Mouse (Mus musculus) liver, postnatal 0 days (tissue): ENCODE data around the gene Ppp2r2c. TPM values are rescaled to one million over a fixed set of nuclear protein-coding genes. Genes with fewer than 3 reads are reported as not detected.

Experiments
- ATAC-seq: fragments of 200-750 bp; cut with Nextera tagmentation; 2 replicates; pipeline ENCODE4 v1.8.0; 2017; ENCODE audit warnings: mild to moderate bottlenecking, moderate library complexity
- DNase-seq: peaks from one replicate; pipeline ENCODE4 v3.0.0-alpha.2; 2016
- H3K27ac ChIP-seq: fragments of 300-500 bp; sonication (generic); 2 replicates; pipeline ENCODE4 v1.5.1; 2014; ENCODE audit warnings: antibody characterized with exemption, moderate library complexity, mild to moderate bottlenecking, low read depth
- H3K27me3 ChIP-seq: fragments of 300-500 bp; sonication (generic); 2 replicates; pipeline ENCODE4 v1.6.1; 2014; ENCODE audit warnings: low read length, control low read depth, mixed read lengths; ENCODE audit not compliant: insufficient read depth
- H3K36me3 ChIP-seq: fragments of 300-500 bp; sonication (generic); replicated peaks from 2 replicates; pipeline ENCODE4 v1.6.1; 2014; ENCODE audit warnings: mild to moderate bottlenecking, control low read depth, low read length, moderate library complexity, mixed read lengths; ENCODE audit not compliant: insufficient read depth
- H3K4me1 ChIP-seq: fragments of 300-500 bp; sonication (generic); 2 replicates; pipeline ENCODE4 v1.6.1; 2014; ENCODE audit warnings: antibody characterized with exemption, mild to moderate bottlenecking, control low read depth; ENCODE audit not compliant: insufficient read depth
- H3K4me2 ChIP-seq: fragments of 300-500 bp; sonication (generic); 2 replicates; pipeline ENCODE4 v1.6.1; 2014; ENCODE audit warnings: low read depth, mild to moderate bottlenecking, low read length, moderate library complexity, mixed read lengths
- H3K4me3 ChIP-seq: fragments of 300-500 bp; sonication (generic); 2 replicates; pipeline ENCODE4 v1.5.1; 2014; ENCODE audit warnings: low read depth, low read length
- H3K9ac ChIP-seq: fragments of 300-500 bp; sonication (generic); replicated peaks from 2 replicates; pipeline ENCODE4 v1.6.1; 2014; ENCODE audit warnings: mild to moderate bottlenecking, moderate library complexity
- H3K9me3 ChIP-seq: fragments of 300-500 bp; sonication (generic); 2 replicates; pipeline ENCODE4 v1.6.1; 2016; ENCODE audit warnings: mild to moderate bottlenecking, control low read depth, low read length, mixed read lengths
- CTCF ChIP-seq: sonication (generic); IDR thresholded peaks from 2 replicates; pipeline ENCODE4 v1.5.1; 2016; ENCODE audit warnings: antibody characterized with exemption, low read depth
- EP300 ChIP-seq: IDR thresholded peaks from 2 replicates; pipeline ENCODE4 v1.6.1; 2016; ENCODE audit warnings: antibody characterized with exemption, low read depth, mild to moderate bottlenecking
- WGBS: fragments of 180-500 bp; shearing (Covaris S2); extraction: QIAGEN DNeasy Blood & Tissue Kit; methylation state at CpG from one replicate; pipeline ENCODE4 v1.1.7; 2014; ENCODE audit not compliant: insufficient replicate concordance; 5-methylcytosine and 5-hydroxymethylcytosine counted together
- polyA plus RNA-seq: library from polyadenylated mRNA; unstranded; fragments of >200 nt; fragmentation: Nextera tagmentation; extraction: Ambion mirVana; gene quantifications from 2 replicates; pipeline ENCODE4 v1.2.1, GENCODE M21; 2015

Ppp2r2c gene
- polyA plus RNA-seq, 1 experiment from 2014 or later: not detected

DNA sequence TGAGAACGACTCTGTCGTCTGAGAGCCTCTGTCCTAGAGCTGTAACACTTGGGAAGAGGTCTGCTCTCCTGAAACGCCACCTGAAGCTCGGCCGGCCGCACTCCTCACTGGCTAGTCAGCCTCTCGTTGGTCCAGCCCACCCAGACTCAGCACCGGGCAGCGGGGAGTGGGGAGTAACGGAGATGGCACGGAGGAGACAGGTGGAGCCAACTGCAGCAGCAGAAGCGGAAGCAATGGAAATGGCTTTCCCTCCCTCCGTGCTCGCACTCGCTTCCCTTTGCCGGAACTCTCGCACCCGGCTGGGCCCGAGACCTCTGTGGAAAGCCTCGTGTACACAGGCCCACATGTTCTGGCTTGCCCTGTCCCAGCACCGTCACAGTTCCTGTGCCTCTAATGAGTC is 41.2 kb downstream of the Ppp2r2c start:
- TF ChIP-seq EP300 (no peak), CTCF (no peak)
- H3K9ac ChIP-seq: no peak overlapping the region
- H3K27me3 ChIP-seq: no peaks in the 10 kb centered on the region
- DNase-seq (no peak), ATAC-seq (no peak)
- H3K4me1 ChIP-seq: no peaks in the 10 kb centered on the region
- no peaks in the 10 kb centered on the region for H3K36me3 ChIP-seq
- WGBS: 76% methylated on average over 21 of the region's 21 CpGs
- H3K9me3 ChIP-seq: no peaks in the 10 kb centered on the region
- H3K4me3 ChIP-seq: no peak overlapping the region
- H3K27ac ChIP-seq: no peak overlapping the region
- no peak overlapping the region for H3K4me2 ChIP-seq

- Histone ChIP-seq H3K27ac (no peak overlapping the region), H3K4me3 (no peak overlapping the region), H3K9ac (no peak overlapping the region), H3K4me2 (no peak overlapping the region), H3K4me1 (no peaks in the 10 kb centered on the region), H3K36me3 (no peaks in the 10 kb centered on the region), H3K9me3 (no peaks in the 10 kb centered on the region), H3K27me3 (no peaks in the 10 kb centered on the region)
- TF ChIP-seq EP300 (no peak), CTCF (no peak)
- DNase-seq (no peak), ATAC-seq (no peak)
- 22% methylated on average over 7 of the region's 7 CpGs for WGBS
These were observed 42.7 kb downstream of the Ppp2r2c start for GRCm38 (mm10) chr5:36910980-36911379.

- Histone ChIP-seq H3K27me3 (no peaks in the 10 kb centered on the region), H3K36me3 (no peaks in the 10 kb centered on the region), H3K4me1 (no peaks in the 10 kb centered on the region), H3K9ac (no peak overlapping the region), H3K27ac (no peak overlapping the region), H3K9me3 (no peaks in the 10 kb centered on the region), H3K4me3 (no peak overlapping the region), H3K4me2 (no peak overlapping the region)
- DNase-seq (no peak), ATAC-seq (no peak)
- 57% methylated on average over 11 of the region's 11 CpGs for WGBS
- TF ChIP-seq CTCF (no peak), EP300 (no peak)
These were observed 43.5 kb downstream of the Ppp2r2c start for GRCm38 (mm10) chr5:36911759-36912352.

GRCm38 (mm10) chr5:36912602-36913310 is 44.4 kb downstream of the Ppp2r2c start:
- Histone ChIP-seq H3K4me3 (no peak overlapping the region), H3K9me3 (no peaks in the 10 kb centered on the region), H3K27ac (no peak overlapping the region), H3K4me1 (no peaks in the 10 kb centered on the region), H3K9ac (no peak overlapping the region), H3K27me3 (no peaks in the 10 kb centered on the region), H3K4me2 (no peak overlapping the region), H3K36me3 (no peaks in the 10 kb centered on the region)
- no peak for TF ChIP-seq CTCF
- no peak for TF ChIP-seq EP300
- WGBS: 57% methylated on average over 14 of the region's 14 CpGs
- ATAC-seq: no peak
- DNase-seq: no peak

GRCm38 (mm10) chr5:36915256-36915655 is 46.9 kb downstream of the Ppp2r2c start:
- Histone ChIP-seq H3K27ac (no peak overlapping the region), H3K9ac (no peak overlapping the region), H3K36me3 (no peaks in the 10 kb centered on the region), H3K4me2 (no peak overlapping the region), H3K4me1 (no peaks in the 10 kb centered on the region), H3K27me3 (no peaks in the 10 kb centered on the region), H3K9me3 (no peaks in the 10 kb centered on the region), H3K4me3 (no peak overlapping the region)
- no peak for DNase-seq
- ATAC-seq: no peak
- no peak for TF ChIP-seq EP300
- TF ChIP-seq CTCF: no peak
- 72% methylated on average over 3 of the region's 3 CpGs for WGBS

DNA sequence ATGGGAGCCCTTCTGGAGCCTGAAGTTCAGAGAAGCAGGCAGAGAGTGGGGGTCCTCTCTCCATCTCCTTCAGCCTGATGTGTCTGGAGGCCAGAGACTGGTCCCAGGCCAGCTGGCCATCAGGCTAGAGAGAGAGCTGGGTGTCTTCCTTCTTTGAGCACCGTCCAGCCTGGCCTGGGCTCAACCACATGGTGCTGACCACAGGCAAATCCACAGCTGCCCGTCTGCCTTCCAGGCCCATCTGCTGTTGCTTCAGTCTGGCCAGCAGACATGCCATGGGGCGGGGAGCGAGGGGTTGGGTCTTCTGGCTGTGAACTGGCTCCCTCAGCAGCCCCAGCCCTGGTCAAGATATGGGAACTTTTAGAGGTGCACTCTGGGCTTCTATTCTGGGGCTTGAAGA is 48.3 kb downstream of the Ppp2r2c start:
- Histone ChIP-seq H3K4me2 (no peak overlapping the region), H3K27me3 (no peaks in the 10 kb centered on the region), H3K4me3 (no peak overlapping the region), H3K27ac (no peak overlapping the region), H3K4me1 (no peaks in the 10 kb centered on the region), H3K9me3 (no peaks in the 10 kb centered on the region), H3K9ac (no peak overlapping the region), H3K36me3 (no peaks in the 10 kb centered on the region)
- ATAC-seq (no peak), DNase-seq (no peak)
- no peak for TF ChIP-seq CTCF
- no peak for TF ChIP-seq EP300
- WGBS: 68% methylated on average over 4 of the region's 4 CpGs
